Mouse (Mus musculus) retina, postnatal 1 day (tissue): ENCODE data around the gene Iqce.
"Not testable (repeated sequence)": the region's sequence is repeated elsewhere in the genome, so short reads cannot be mapped to it uniquely, and the experiment has no call there.

Source experiments
- DNase-seq: peaks from one replicate; pipeline ENCODE4 v3.0.0-alpha.2; 2012

Iqce gene

GRCm38 (mm10) chr5:140704378-140705251, 2.4 kb upstream of the Iqce start, which contains the start of gene Brat1:
Gene Brat1, plus strand, starts transcription at chr5:140705011.
- peak; percentile 100 for DNase-seq

GRCm38 (mm10) chr5:140703480-140704377, 1.6 kb upstream of the Iqce start:
- DNase-seq = no peak

- peak; percentile 12 for DNase-seq
These were observed 519 bp upstream of the Iqce start for GRCm38 (mm10) chr5:140702618-140703175.

- no peak for DNase-seq
These were observed 517 bp downstream of the Iqce start for GRCm38 (mm10) chr5:140701661-140702060.

GRCm38 (mm10) chr5:140699776-140700175, 2.4 kb downstream of the Iqce start:
- DNase-seq = no peak

- no peak for DNase-seq
These were observed 6.2 kb downstream of the Iqce start for GRCm38 (mm10) chr5:140695987-140696386.

GRCm38 (mm10) chr5:140688434-140688833, 13.7 kb downstream of the Iqce start:
- DNase-seq = no peak

- peak; percentile 64 for DNase-seq
These were observed 17.6 kb downstream of the Iqce start for GRCm38 (mm10) chr5:140684343-140685148.

GRCm38 (mm10) chr5:140682113-140682512, 20.1 kb downstream of the Iqce start:
- DNase-seq = no peak

- no peak for DNase-seq
These were observed 21.2 kb downstream of the Iqce start for GRCm38 (mm10) chr5:140680950-140681349.

- no peak for DNase-seq
These were observed 22.1 kb downstream of the Iqce start for GRCm38 (mm10) chr5:140680051-140680450.

GRCm38 (mm10) chr5:140677137-140677536, 25.0 kb downstream of the Iqce start:
- DNase-seq = no peak

GRCm38 (mm10) chr5:140675640-140676039, 26.5 kb downstream of the Iqce start:
- no peak for DNase-seq

- no peak for DNase-seq
These were observed 27.1 kb downstream of the Iqce start for GRCm38 (mm10) chr5:140675079-140675478.

GRCm38 (mm10) chr5:140674036-140674435, 28.1 kb downstream of the Iqce start:
- DNase-seq = no peak

- DNase-seq = not testable (repeated sequence)
These were observed 29.6 kb downstream of the Iqce start for GRCm38 (mm10) chr5:140672603-140673002.

GRCm38 (mm10) chr5:140672115-140672514, 30.1 kb downstream of the Iqce start:
- no peak for DNase-seq

GRCm38 (mm10) chr5:140663621-140664180, 38.5 kb downstream of the Iqce start:
- peak; percentile 63 for DNase-seq

- DNase-seq = no peak
These were observed 39.2 kb downstream of the Iqce start for GRCm38 (mm10) chr5:140662741-140663592.

- no peak for DNase-seq
These were observed 40.1 kb downstream of the Iqce start for GRCm38 (mm10) chr5:140661875-140662643.
